In genomic region chr8:11552390-11552789, GRCm38 (mm10) we compare ENCODE assay signal across 19 mouse cellular contexts.
"Had no signal": no experiment of that assay in that cellular context is flagged by ENCODE, and none has a peak within 500 bp of the region (broad histone marks: within the 10 kb centered on the region; RNA-seq: fewer than 3 reads in every experiment).

No protein-coding gene starts in this region.

- H3K27ac ChIP-seq: midbrain, embryonic 10.5 days; midbrain, embryonic 12.5 days; neural tube, embryonic 13.5 days; neural tube, embryonic 15.5 days had no signal

- H3K9ac ChIP-seq: lung, embryonic 14.5 days; midbrain, embryonic 12.5 days; neural tube, embryonic 13.5 days; neural tube, embryonic 15.5 days had no signal

- H3K27me3 ChIP-seq: midbrain, embryonic 12.5 days; neural tube, embryonic 13.5 days; neural tube, embryonic 15.5 days had no signal

- H3K36me3 ChIP-seq: midbrain, embryonic 10.5 days; midbrain, embryonic 12.5 days; neural tube, embryonic 15.5 days had no signal

- H3K9me3 ChIP-seq: midbrain, embryonic 10.5 days; midbrain, embryonic 12.5 days; neural tube, embryonic 13.5 days; neural tube, embryonic 15.5 days had no signal

- H3K4me3 ChIP-seq: midbrain, embryonic 10.5 days; midbrain, embryonic 12.5 days; myocyte; neural tube, embryonic 13.5 days; neural tube, embryonic 15.5 days had no signal

- DNase-seq: lung, adult 18-20 months; lung, embryonic 14.5 days; lung, postnatal 10 days; lung, postnatal 4 days; midbrain, embryonic 14.5 days; retina, postnatal 1 day; right cerebral cortex, adult 18-20 months; right cerebral cortex, postnatal 25 days; right cerebral cortex, postnatal 4 days; spleen, adult 18-20 months; thymus, adult 18-20 months; thymus, postnatal 14 days; thymus, postnatal 36 days had no signal

- ATAC-seq: midbrain, embryonic 16.5 days had no signal

- H3K4me2 ChIP-seq: lung, embryonic 14.5 days; midbrain, embryonic 12.5 days; neural tube, embryonic 13.5 days; neural tube, embryonic 15.5 days had no signal
